ENCODE assay signal across 8 mouse cellular contexts in genomic region chr5:36695005-36695404, GRCm38 (mm10). TPM values are rescaled to one million over a fixed set of nuclear protein-coding genes. Genes with fewer than 3 reads are reported as not detected.
DNase-seq lines count a peak whose midpoint lies in the region; ATAC-seq and TF ChIP-seq lines count a peak whose summit lies in the region.

No protein-coding gene starts in this region.

- peak overlapping the region; percentile 66 for H3K4me2 ChIP-seq in kidney, embryonic 14.5 days (replicated peaks; ENCODE audit: low read depth, low read length)
- H3K4me2 ChIP-seq in forebrain, embryonic 11.5 days (ENCODE audit: low read depth, low read length, severe bottlenecking): peak overlapping the region; percentile 73
- peak overlapping the region; percentile 63 for H3K4me2 ChIP-seq in liver, embryonic 14.5 days (ENCODE audit: low read depth)

- WGBS in kidney, embryonic 14.5 days: 9% methylated on average over 14 of the region's 14 CpGs
- WGBS in forebrain, embryonic 11.5 days: 7% methylated on average over 14 of the region's 14 CpGs
- 8% methylated on average over 14 of the region's 14 CpGs for WGBS in liver, embryonic 14.5 days (ENCODE audit: insufficient replicate concordance)

- H3K4me3 ChIP-seq in kidney, embryonic 14.5 days (ENCODE audit: low read length): peak overlapping the region; percentile 82
- H3K4me3 ChIP-seq in G1E (ENCODE audit: low read depth, low read length): peak overlapping the region; percentile 87
- H3K4me3 ChIP-seq in forebrain, embryonic 11.5 days (ENCODE audit: low read depth, low read length): peak overlapping the region; percentile 78
- peak overlapping the region; percentile 86 to 97 for H3K4me3 ChIP-seq in liver, embryonic 14.5 days (ENCODE audit: insufficient read depth in 1 of 2, low read depth in 2 of 2, low read length in 2 of 2)

- no peak for TF ChIP-seq CTCF in G1E (IDR thresholded peaks at IDR 0.05; ENCODE audit: low read depth, low read length)
- TF ChIP-seq CTCF in liver, embryonic 14.5 days (IDR thresholded peaks at IDR 0.05; ENCODE audit: low read depth): no peak

- H3K9me3 ChIP-seq in kidney, embryonic 14.5 days (ENCODE audit: control insufficient read depth, low read length): no peaks in the 10 kb centered on the region
- H3K9me3 ChIP-seq in G1E (replicated peaks): no peaks in the 10 kb centered on the region
- H3K9me3 ChIP-seq in forebrain, embryonic 11.5 days (ENCODE audit: control insufficient read depth, low read length): no peaks in the 10 kb centered on the region
- H3K9me3 ChIP-seq in liver, embryonic 14.5 days (ENCODE audit: control insufficient read depth, low read length): no peaks in the 10 kb centered on the region

- H3K4me1 ChIP-seq in kidney, embryonic 14.5 days (ENCODE audit: control insufficient read depth, insufficient read depth, low read length): peaks cover 13% of the 10 kb centered on the region
- peaks cover 50% of the 10 kb centered on the region for H3K4me1 ChIP-seq in G1E (ENCODE audit: insufficient read depth, low read depth, low read length)
- peaks cover 8% of the 10 kb centered on the region for H3K4me1 ChIP-seq in forebrain, embryonic 11.5 days (replicated peaks; ENCODE audit: control insufficient read depth, insufficient read depth, low read length)
- H3K4me1 ChIP-seq in liver, embryonic 14.5 days (replicated peaks; ENCODE audit: control insufficient read depth in 2 of 2, insufficient read depth in 2 of 2, low read length in 1 of 2): peaks cover 29 to 44% of the 10 kb centered on the region in 2 experiments

- no peaks in the 10 kb centered on the region for H3K27me3 ChIP-seq in kidney, embryonic 14.5 days (ENCODE audit: control insufficient read depth, insufficient read depth, low read length)
- peaks cover 20% of the 10 kb centered on the region for H3K27me3 ChIP-seq in G1E (ENCODE audit: insufficient read depth, low read length)
- no peaks in the 10 kb centered on the region for H3K27me3 ChIP-seq in forebrain, embryonic 11.5 days (ENCODE audit: control insufficient read depth, insufficient read depth, low read length)
- no peaks in the 10 kb centered on the region for H3K27me3 ChIP-seq in liver, embryonic 14.5 days (ENCODE audit: control insufficient read depth, insufficient read depth, low read length)

- DNase-seq in kidney, postnatal 25 days: no peak
- no peak for DNase-seq in G1E (ENCODE audit: low spot score)
- DNase-seq in forebrain, embryonic 11.5 days (ENCODE audit: low spot score): no peak
- no peak for DNase-seq in liver, embryonic 14.5 days (ENCODE audit: low read depth in 3 of 3, low spot score in 3 of 3)
- no peak for DNase-seq in adrenal gland, adult 18-20 months (ENCODE audit: low spot score in 2 of 2)
- no peak for DNase-seq in cerebellum, postnatal 4 days (ENCODE audit: low spot score in 2 of 2)

- H3K36me3 ChIP-seq in kidney, embryonic 14.5 days (ENCODE audit: control insufficient read depth, insufficient read depth, low read length): no peaks in the 10 kb centered on the region
- peaks cover 26% of the 10 kb centered on the region for H3K36me3 ChIP-seq in G1E (replicated peaks)
- no peaks in the 10 kb centered on the region for H3K36me3 ChIP-seq in forebrain, embryonic 11.5 days (ENCODE audit: control insufficient read depth, insufficient read depth, low read length)
- peaks cover 7% of the 10 kb centered on the region for H3K36me3 ChIP-seq in liver, embryonic 14.5 days (replicated peaks; ENCODE audit: control insufficient read depth, insufficient read depth, low read depth)

- no peak for ATAC-seq in kidney, embryonic 14.5 days (ENCODE audit: low FRiP score, low TSS enrichment)
- ATAC-seq in G1E (ENCODE audit: extremely low read depth, insufficient number of reproducible peaks, low FRiP score, poor library complexity, severe bottlenecking): no peak
- no peak for ATAC-seq in forebrain, embryonic 11.5 days (replicated peaks; ENCODE audit: low FRiP score)
- ATAC-seq in liver, embryonic 14.5 days (ENCODE audit: insufficient read depth): no peak
- ATAC-seq in frontal cortex, adult (ENCODE audit: low TSS enrichment): no peak

- peak overlapping the region; percentile 88 for H3K27ac ChIP-seq in kidney, embryonic 14.5 days (ENCODE audit: low read depth, low read length)
- H3K27ac ChIP-seq in forebrain, embryonic 11.5 days (ENCODE audit: low read depth, low read length): peak overlapping the region; percentile 88
- peak overlapping the region; percentile 79 for H3K27ac ChIP-seq in liver, embryonic 14.5 days

- peak overlapping the region; percentile 95 for H3K9ac ChIP-seq in kidney, embryonic 14.5 days (ENCODE audit: low read depth, low read length)
- peak overlapping the region; percentile 89 for H3K9ac ChIP-seq in forebrain, embryonic 11.5 days (ENCODE audit: low read length)
- peak overlapping the region; percentile 93 for H3K9ac ChIP-seq in liver, embryonic 14.5 days (replicated peaks)

- no peak for TF ChIP-seq EP300 in liver, embryonic 14.5 days (IDR thresholded peaks at IDR 0.05; ENCODE audit: low read depth)

RNA-seq across cellular contexts. Expression of gene D5Ertd579e, which starts 0.8 kb away (rescaled TPM):
- polyA plus RNA-seq in kidney, embryonic 14.5 days (2014; fragmentation: Nextera tagmentation; extraction: Ambion mirVana): 17.7 and 30.7 TPM in 2 replicates
- total RNA-seq in G1E (2014; fragmentation: Nextera tagmentation): 21.4 and 27.5 TPM in 2 replicates
- total RNA-seq in G1E (2017): 34.4 and 39.4 TPM in 2 replicates
- polyA plus RNA-seq in G1E (2012): 3.4 and 3.5 TPM in 2 replicates
- polyA plus RNA-seq in forebrain, embryonic 11.5 days (2014; fragmentation: Nextera tagmentation; extraction: Ambion mirVana): 39.9 and 41.9 TPM in 2 replicates
- polyA plus RNA-seq in liver, embryonic 14.5 days (2012; rRNA removed): 13.9 and 16.2 TPM in 2 replicates
- 22.7 and 24.1 TPM in 2 replicates for polyA plus RNA-seq in liver, embryonic 14.5 days (2014; fragmentation: Nextera tagmentation; extraction: Ambion mirVana)
- 10 to 100 TPM; 73.9 to 87.5 TPM for total RNA-seq in adrenal gland, adult 18-20 months (2021)

RNA-seq across cellular contexts. Expression of gene Bloc1s4, which starts 53.4 kb away (rescaled TPM):
- 26.1 and 26.7 TPM in 2 replicates for polyA plus RNA-seq in kidney, embryonic 14.5 days (2014; fragmentation: Nextera tagmentation; extraction: Ambion mirVana)
- total RNA-seq in G1E (2014; fragmentation: Nextera tagmentation) (5.1 and 9.3 TPM in 2 replicates), G1E (2017) (17.6 and 19.7 TPM in 2 replicates)
- polyA plus RNA-seq in G1E (2012): 15.9 and 22.4 TPM in 2 replicates
- 22.9 and 25.6 TPM in 2 replicates for polyA plus RNA-seq in forebrain, embryonic 11.5 days (2014; fragmentation: Nextera tagmentation; extraction: Ambion mirVana)
- polyA plus RNA-seq in liver, embryonic 14.5 days (2012; rRNA removed): 10.6 and 10.9 TPM in 2 replicates
- 11.9 and 14.4 TPM in 2 replicates for polyA plus RNA-seq in liver, embryonic 14.5 days (2014; fragmentation: Nextera tagmentation; extraction: Ambion mirVana)
- 10 to 100 TPM; 27.0 to 35.8 TPM for total RNA-seq in adrenal gland, adult 18-20 months (2021)
